Mouse (Mus musculus): Measurements from ENCODE around the gene Mms19.
"Not testable (repeated sequence)": the region's sequence is repeated elsewhere in the genome, so short reads cannot be mapped to it uniquely, and the experiment has no call there.

Mms19 gene

DNA sequence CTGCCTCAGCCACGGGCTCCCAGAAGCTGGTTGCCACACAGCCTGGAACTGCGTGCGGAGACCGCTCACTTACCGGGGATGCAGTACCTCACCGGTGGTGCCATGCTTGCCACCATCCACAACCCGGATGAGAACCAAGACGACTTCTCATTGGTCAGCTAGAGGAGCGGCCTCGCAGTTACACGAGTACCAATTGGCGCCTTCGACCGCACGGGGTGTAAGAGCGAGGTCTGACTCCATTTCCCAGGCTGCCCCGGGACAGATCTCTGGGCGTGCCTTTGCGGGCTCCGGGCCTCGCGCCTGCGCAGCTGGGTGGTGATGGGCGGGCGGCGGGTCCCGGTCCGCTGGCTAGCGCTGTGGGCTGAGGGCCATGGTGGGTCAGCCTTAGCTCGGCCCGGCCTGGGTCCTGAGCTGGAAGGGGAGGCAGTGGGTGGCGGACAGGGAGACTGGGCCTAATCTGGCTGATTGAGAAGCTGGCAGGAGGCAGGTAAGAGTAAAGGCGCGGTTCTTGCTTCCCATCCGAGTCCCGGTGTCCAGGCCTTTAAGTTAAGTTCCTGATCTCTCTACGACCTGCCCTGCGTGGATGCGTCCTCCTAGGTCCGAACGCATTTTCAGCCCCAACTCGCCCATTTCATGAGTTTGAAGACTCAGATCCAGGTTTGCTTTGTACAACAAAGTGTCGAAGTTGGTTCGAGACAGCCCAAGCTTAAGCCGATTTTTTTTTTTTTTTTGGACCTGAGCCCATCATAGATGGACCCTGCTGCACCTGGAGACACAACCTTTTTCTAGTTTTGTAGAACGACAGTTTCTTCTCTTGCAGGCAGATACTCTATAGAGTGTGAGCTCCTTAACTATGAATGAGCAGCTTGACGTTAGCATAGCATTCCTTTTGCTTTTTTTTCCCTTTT, 47.5 kb downstream of the Mms19 start, which contains the start of the genes Exosc1 and Zdhhc16:
TSS of gene Exosc1 (minus strand) at position 245 of the 908 bp plus-strand sequence.
TSS of gene Zdhhc16 (plus strand) at position 302 of the 908 bp plus-strand sequence.
- in situ Hi-C loops (cut with MboI, MseI) = no loop called here

DNA sequence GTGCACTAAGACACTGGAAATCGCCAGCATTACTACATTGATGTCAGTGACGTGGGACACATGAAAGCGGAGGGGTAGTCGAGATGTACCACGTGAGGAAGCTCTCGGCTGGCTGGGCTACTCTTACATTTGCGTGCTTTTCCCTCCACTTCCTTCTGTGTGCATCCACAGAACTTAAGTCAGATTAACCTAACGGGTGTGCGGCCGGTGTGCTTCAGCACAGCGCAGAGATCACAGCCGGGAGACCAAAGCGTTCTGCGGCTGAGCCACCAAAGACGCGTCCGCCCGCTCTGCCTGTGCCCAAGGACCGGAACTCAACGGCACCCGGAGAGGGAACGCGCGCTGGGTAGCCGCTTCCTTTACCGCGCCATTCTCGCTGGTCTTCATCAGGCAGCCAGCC, 48.3 kb downstream of the Mms19 start:
- in situ Hi-C loops (cut with MboI, MseI) = no loop called here

DNA sequence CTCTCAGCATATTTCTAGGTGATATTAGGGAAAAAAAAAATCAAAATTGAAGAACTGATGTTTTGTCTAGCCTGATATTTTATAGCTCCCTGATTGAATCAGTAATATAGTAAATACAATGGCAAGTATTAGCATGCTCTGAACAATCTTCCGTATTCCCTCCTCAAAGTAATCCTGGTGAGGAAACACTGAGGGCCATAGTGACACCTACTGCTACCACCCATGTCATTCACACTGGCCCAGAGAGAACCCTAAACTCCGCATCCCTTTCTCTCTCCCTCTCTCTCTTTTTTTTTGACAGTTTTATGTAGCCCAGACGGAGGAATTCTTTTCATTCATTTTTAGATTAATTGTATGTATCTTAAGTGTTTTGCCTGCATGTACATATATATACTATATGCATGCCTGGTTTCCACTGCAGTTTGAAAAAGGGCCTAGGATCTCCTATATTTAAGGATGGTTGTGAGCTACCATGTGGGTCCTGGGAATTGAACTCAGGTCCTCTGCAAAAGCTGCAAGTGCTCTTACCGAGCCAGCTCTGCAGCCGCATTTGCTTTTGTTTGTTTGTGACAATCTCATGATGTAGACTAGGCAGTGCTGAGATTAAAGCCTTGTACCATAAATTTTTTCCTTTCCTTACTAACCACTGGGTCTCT, 60.4 kb downstream of the Mms19 start:
- in situ Hi-C loops (cut with MboI, MseI) = no loop called here

DNA sequence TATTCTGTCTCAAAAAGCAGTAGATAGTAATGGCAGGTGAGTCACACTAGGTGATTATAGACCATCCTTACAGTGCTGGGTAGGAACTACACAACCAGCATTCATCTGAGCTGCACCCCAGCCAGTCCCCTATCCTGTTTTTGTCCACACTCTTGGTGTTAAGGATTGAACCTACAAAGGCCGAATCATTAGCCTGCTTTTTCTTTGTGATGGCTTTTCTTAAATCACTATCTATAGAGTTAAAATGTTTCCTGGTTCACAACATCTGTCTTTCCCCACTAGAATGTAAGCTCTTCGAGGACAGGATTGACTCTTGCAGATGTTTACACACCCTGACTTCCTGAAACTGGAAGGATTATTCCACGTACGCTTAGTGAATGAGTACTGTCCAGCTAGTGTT, 61.5 kb downstream of the Mms19 start:
- in situ Hi-C loops (cut with MboI, MseI) = no loop called here

DNA sequence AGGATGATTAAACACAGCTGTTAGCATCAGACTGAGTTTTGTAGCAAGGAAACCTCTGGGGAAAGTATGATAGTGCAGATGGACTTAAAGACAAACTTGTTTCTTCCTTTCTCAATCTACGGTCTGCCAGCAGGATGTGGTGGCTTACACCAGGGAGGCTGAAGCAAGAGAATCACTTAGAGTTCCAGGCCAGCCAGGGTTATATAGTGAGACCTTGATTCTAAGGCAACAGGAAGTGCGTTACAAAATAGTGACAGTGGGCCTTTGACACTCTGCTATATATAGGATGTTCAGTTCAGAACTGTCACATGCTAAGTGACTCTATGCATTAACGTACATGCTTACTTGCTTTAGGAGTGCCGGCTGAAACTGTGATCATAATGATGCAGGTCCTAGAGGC, 64.1 kb downstream of the Mms19 start:
- in situ Hi-C loops (cut with MboI, MseI) = no loop called here

DNA sequence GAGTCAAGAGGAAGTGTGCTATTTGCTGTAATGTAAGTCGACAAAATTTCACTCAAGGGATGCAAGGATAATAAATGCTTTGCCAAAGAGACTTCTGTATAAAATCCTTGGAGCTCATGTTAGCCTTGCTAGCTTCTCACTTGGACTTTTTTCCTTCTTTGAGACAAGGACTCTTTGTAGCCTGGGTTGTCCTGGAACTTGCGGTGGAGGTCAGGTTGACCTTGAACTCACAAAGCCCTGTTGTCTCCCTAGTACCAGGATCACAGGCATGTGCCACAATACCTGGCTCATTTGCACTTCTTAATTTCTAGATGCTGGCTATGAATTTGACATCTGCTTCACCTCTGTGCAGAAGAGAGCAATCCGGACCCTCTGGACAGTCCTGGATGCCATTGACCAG, 65.7 kb downstream of the Mms19 start:
- in situ Hi-C loops (cut with MboI, MseI) = no loop called here

DNA sequence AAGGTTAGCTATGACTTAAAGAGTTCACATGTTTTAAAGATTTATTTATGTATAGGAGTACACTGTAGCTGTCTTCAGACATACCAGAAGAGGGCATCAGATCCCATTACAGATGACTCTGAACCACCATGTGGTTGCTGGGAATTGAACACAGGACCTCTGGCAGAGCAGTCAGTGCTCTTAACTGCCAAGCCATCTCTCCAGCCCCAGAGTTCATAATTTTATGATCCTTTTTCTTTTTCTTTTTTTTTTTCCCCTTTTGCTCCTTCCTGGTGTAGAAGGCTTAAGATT, 66.4 kb downstream of the Mms19 start:
- in situ Hi-C loops (cut with MboI, MseI) = not testable (repeated sequence)

DNA sequence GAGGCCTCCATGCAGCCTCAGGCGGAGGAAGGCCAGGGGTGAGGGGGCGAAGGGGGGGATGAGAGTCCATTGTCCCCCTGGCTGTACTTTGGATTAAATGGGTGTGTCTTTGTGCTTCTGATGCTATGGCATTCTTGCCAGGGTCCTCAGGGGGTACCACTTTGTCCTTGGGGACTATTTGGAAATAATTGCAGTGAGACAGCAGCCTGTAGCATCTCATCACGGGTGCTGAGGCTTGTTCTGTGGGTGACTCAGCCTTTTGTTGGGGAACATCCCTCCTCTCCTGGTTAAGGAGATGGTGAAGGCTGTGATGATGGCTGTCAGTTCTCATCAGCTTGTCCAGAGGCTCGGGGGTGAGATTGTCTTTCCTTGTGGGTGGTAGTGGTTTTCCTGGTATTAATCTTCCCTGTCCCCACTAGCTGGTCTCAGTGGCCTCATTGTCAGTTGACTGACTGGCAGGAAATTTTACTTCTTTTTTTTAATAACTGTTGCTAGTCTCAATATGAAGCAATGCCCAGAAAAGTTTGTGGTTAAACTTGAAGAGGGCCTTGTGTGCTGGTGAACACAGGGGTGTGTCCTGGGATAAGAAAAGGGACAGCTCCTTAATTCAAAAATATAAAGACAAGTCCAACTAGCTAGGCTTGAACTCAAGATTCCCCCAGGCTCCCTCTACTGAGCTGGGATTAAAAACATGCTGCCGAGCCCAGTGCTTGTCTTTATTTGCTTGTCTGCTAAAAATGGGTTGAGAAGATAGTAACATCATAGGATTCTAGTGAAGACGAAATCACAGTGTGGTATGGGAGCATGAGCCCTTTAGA, 67.0 kb downstream of the Mms19 start:
- in situ Hi-C loops (cut with MboI, MseI) = no loop called here

DNA sequence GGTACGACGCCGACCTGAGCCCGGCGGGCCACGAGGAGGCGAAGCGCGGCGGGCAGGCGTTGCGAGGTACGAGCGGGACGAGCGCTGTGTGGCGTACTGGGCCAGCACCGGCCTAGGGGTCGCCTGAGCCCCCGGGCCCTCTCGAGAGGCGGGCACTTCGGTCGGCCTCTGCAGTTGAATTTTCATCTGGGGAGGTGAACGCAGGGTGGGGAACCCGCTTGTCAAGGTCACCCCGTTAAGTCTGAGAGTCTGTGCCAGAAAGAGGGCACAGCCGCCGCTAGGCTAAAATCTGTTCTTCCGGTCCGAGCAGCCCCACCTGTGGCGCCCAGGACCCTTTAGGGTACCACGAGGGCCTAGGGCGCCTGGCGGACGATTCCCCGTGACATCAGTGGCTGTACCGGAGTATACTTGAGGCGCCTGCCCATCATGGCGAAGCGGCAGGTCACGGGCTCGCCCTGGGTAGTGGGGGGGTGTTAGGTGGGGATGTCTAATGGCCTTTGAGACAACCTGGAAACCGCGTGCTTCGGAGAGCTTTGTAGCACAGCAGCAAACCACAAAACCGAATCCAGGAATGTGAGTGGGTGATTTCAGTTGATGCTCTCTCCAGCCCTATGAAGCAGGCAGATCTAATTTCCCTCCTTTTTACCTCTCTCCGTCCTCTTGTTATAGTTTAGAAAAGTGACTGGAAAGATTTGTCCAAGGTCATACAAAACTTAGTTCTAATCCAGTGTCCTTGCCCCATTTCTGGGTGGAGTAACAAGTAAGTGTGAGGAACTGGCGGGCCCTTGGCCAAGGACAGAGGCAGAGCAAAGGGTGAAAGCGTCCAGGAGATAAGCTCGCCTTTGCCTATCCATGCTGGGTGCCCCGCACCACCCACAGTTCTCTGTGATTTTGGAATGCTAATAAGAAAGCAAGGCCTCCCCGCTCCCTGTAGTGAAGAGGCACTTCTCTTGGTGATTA, 68.6 kb downstream of the Mms19 start:
- in situ Hi-C loops (cut with MboI, MseI) = no loop called here

DNA sequence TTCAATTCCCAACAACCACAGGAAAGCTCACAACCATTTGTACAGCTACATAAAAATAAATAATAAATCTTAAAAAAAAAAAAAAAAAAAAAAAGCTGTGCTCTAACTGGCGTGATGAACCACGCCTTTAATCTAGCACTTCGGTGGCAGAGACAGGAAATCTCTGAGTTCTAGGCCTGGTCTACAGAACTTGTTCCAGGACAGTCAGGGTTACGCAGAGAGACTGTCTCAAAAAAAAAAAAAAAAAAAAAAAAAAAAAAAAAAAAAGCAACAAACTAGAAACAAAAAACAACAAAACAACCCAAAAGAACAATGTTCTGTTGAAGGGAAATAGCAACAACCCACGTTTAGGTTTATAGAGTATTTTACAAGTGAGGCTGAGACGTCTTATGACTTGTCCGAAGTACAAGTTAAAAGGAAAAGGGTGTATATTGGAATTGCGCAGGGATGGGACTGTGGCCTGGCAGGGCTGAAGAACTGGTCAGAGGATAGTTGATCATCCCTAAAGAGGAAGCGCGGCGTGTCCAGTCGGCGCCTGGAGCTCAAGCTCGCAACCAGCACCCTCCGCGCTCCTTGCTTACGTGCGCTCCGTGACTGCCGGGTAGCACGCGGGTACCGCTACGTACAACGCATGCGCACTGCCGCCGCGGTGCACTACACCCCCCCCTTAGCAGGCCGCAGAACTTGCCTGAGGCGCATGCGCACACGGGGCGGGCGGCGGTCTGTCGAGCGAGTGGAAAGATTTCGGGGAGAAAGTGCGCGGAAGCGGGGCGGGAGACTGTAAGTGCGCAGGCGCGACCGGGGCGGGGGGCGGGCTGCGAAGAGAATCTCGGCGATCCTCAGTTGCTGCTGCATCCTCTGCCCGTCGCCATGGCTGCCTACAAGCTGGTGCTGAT, 69.5 kb downstream of the Mms19 start, which contains the start of gene Pgam1:
TSS of gene Pgam1 (plus strand) at position 746 of the 896 bp plus-strand sequence.
- in situ Hi-C loops (cut with MboI, MseI) = no loop called here

DNA sequence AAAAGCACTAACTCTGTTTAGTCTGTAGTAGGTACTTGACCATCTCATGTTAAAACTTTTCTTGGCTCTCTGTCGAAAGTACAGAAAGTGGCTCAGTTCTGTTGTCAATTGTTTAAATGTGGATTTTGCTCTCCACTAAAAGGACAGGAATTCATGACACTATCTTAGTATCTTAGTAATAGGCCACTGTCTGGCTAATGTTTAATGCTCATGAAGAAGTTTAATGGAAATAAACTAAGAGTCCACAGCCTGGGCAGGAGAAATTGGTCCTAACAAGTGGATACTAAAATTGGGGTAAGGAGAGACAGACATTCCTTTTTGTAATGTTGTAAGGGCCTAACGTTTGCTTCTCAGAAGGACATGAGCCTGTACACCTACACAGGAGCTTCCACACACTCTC, 70.6 kb downstream of the Mms19 start:
- in situ Hi-C loops (cut with MboI, MseI) = no loop called here

DNA sequence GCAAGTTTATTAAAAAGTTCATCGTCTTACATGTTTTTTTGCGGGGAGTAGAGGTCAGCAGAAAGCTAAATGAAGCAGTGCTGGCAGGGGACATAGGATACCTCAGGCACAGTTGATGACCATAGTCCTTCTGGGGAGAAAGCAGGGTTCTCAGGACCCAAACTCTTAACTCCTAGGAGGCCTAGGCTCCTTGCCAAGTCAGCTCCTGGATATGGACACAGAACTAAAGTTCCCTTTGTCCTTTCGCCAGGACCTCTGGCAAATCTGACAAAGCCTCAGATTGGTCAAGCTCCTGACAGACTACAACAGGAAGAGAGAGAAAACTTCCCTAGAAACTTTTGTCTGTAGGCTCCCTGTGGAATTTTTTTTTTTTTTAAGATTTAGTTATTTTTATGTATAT, 72.2 kb downstream of the Mms19 start:
- in situ Hi-C loops (cut with MboI, MseI) = no loop called here

DNA sequence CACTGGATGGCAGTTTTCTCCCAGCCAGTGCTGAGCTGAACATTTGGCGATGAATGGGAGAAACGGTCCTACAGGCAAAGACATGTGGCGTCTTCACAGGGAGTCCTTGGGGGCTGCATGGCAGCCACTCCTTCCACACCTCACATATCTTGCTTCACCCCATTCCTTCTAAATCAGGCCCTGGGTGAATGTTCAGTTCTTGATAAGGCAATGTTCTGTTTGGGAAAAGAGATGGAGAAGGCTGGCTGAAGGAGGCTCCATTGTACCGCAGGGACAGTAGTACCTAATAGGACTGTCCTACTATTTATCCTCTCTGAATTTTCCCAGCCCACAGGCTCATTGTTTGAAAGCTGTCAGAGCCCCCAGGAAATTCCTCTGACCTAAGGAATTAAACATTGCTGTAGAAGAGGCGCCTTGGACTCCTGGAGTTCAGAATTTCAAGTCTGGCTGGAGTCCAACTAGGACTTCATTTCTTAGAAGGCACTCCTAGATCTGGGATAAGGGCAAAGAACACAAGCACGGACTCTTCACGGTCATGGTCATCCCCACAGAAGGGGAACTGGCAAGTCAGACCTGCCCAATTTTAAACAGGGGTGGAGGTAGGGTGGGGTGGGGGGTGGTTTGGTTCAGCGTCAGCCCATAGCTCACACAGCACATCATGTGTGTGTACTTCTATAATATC, 73.7 kb downstream of the Mms19 start:
- in situ Hi-C loops (cut with MboI, MseI) = no loop called here

DNA sequence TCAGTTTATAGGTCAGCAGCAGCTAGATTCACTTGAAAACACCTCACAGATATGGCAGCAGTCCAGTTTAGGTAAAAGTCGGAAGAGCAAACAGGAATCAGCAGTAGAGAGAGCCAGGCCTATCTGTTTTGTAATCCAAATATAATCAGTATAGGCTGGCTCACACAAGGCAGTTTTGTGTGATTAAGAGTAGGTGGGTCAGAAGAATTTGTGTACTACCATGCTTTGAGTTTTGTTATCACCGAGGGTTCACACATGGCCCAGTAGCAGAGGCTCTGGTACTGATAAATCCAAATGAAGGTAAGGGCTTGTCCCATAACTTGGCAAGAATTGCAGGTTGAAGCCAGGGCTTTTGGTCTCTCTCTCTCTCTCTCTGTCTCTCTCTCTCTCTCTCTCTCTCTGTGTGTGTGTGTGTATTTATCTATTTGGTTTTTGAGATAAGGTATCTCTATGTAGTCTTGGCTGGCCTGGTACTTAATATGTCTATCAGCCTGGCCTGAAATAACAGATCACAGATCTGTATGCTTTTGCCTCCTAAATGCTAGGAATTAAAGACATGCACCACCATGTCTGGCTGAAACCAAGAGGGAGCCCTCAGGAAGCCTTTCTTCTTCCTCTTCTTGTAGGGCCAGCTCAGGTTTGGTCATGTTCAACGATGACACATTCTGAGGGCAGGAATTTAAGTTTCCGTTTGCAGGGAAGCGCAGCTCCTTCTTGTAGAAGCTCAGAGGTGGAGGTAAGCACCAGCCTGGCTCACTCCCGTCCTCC, 74.5 kb downstream of the Mms19 start:
- in situ Hi-C loops (cut with MboI, MseI) = no loop called here

DNA sequence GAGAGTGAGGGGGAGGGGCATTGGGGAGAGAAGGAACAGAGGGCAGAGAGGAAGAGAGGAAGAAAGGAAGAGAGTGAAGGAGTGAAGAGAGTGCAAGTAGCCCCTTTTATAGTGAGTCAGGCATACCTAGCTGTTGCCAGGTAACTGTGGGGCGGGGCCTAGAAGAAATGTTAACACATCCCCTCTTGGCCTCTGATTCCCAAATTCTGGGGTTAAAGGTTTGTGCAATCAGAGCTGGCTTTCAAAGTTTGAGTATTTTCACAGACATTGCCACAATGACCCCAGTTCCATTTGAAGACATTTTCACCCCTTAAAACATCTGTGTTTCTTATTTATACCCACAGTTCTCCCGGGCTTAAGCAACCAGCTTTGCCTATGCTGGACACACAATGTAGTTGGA, 75.7 kb downstream of the Mms19 start:
- in situ Hi-C loops (cut with MboI, MseI) = no loop called here

DNA sequence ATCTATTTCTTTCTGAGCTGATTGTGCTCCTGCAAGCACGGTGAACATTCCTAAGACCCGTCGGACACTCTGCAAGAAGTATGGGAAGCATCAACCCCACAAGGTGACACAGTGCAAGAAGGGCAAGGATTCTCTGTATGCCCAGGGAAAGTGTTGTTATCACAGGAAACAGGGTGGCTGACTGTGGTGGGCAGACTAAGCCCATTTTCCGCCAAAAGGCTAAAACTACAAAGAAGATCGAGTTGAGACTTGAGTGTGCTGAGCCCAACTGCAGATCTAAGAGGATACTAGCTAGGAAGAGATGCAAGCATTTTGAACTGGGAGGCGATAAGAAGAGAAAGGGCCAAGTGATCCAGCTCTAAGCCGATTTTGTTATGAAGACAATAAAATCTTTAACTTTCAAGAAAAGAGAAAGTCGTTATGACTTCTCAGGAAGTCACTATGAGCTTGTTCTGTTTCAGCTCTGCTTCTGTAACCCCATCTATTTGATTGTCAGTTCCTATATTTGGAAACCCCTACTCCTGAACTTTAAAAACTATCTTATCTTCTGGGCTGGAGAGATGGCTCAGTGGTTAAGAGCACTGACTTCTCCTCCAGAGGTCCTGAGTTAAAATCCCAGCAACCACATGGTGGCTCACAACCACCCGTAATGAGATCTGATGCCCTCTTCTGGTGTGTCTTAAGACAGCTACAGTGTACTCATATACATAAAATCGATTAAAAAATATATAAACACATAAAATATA, 77.9 kb downstream of the Mms19 start:
- in situ Hi-C loops (cut with MboI, MseI) = no loop called here

DNA sequence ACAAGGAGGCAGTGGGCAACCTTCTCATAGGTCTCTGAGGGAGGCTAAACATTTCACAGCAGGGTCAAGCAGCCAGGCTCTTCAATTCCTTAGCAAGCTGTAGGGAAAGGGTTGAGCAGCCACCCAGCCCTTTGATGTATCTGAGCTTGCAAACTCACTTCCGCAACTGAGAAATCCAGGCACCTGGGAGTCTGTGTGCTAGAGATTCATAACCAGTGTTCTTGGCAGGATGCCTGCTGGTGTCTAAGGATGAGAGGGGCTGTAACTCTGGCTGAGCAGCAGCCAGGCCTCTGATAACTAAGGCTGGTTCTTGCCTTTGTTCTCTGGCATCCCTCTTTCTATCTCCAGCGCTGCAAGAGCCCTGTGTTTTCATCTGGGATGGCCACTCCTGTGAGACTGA, 79.3 kb downstream of the Mms19 start:
- in situ Hi-C loops (cut with MboI, MseI) = no loop called here

DNA sequence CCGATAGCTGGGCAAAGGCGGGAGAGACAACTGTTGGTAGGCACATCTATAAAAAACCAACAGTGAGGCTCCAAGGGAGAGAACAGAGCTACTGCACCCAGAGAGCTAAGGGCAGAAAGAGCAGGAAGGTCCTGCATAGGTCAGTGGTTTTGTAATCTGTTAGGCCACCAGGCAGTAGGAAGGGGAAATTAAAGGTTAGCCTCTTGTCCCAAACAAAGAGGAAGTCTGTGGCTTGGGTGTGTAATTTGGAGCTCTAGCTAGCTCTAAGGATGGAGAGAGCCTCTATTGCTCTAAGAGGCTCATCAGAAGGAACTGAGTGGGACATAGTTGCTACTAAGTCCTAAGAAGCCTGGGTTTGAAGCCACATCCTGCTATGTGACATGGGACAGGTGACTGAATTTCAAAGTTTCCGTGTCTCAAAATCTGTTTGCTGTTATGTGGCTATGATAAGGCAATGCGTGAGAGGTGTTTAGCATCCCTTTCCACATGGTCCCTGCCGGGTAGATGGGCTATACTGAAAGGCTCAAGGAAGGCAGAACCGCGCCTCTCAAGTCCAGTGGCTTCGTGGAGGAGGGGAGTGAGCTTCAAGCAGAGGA, 80.4 kb downstream of the Mms19 start:
- in situ Hi-C loops (cut with MboI, MseI) = no loop called here
